Mouse (Mus musculus): ENCODE measurements around the gene Spry1.
"Not testable (repeated sequence)": the region's sequence is repeated elsewhere in the genome, so short reads cannot be mapped to it uniquely, and the experiment has no call there.

The Spry1 gene

GRCm38 (mm10) chr3:37639690-37640089 is at the start of gene Spry1:
Gene Spry1 (plus strand): TSS chr3:37639947.
- no peak for DNase-seq (ENCODE audit: extremely low read depth, low read depth, low spot score)

GRCm38 (mm10) chr3:37595721-37596120 is 44.0 kb upstream of the Spry1 start:
- DNase-seq (ENCODE audit: extremely low read depth, low read depth, low spot score), result no peak

- no peak for DNase-seq (ENCODE audit: extremely low read depth, low read depth, low spot score)
Measured at GRCm38 (mm10) chr3:37596519-37596918, 43.2 kb upstream of the Spry1 start.

- DNase-seq (ENCODE audit: extremely low read depth, low read depth, low spot score), result no peak
Measured at GRCm38 (mm10) chr3:37597200-37597599, 42.5 kb upstream of the Spry1 start.

- DNase-seq (ENCODE audit: extremely low read depth, low read depth, low spot score), result not testable (repeated sequence)
Measured at GRCm38 (mm10) chr3:37599641-37600040, 40.1 kb upstream of the Spry1 start.

- DNase-seq (ENCODE audit: extremely low read depth, low read depth, low spot score), result no peak
Measured at GRCm38 (mm10) chr3:37602356-37602755, 37.4 kb upstream of the Spry1 start.

GRCm38 (mm10) chr3:37602890-37603289 is 36.9 kb upstream of the Spry1 start:
- DNase-seq (ENCODE audit: extremely low read depth, low read depth, low spot score), result no peak

GRCm38 (mm10) chr3:37603541-37603940 is 36.2 kb upstream of the Spry1 start:
- DNase-seq (ENCODE audit: extremely low read depth, low read depth, low spot score), result no peak

GRCm38 (mm10) chr3:37604976-37605875 is 34.5 kb upstream of the Spry1 start:
- no peak for DNase-seq (ENCODE audit: extremely low read depth, low read depth, low spot score)

GRCm38 (mm10) chr3:37605876-37606238 is 33.9 kb upstream of the Spry1 start:
- no peak for DNase-seq (ENCODE audit: extremely low read depth, low read depth, low spot score)

GRCm38 (mm10) chr3:37608926-37609325 is 30.8 kb upstream of the Spry1 start:
- DNase-seq (ENCODE audit: extremely low read depth, low read depth, low spot score), result no peak

- no peak for DNase-seq (ENCODE audit: extremely low read depth, low read depth, low spot score)
Measured at GRCm38 (mm10) chr3:37610670-37611069, 29.1 kb upstream of the Spry1 start.

- DNase-seq (ENCODE audit: extremely low read depth, low read depth, low spot score), result no peak
Measured at GRCm38 (mm10) chr3:37613722-37614121, 26.0 kb upstream of the Spry1 start.

GRCm38 (mm10) chr3:37614878-37615650 is 24.7 kb upstream of the Spry1 start:
- no peak for DNase-seq (ENCODE audit: extremely low read depth, low read depth, low spot score)

GRCm38 (mm10) chr3:37616586-37617547 is 22.9 kb upstream of the Spry1 start:
- no peak for DNase-seq (ENCODE audit: extremely low read depth, low read depth, low spot score)

GRCm38 (mm10) chr3:37632246-37632645 is 7.5 kb upstream of the Spry1 start:
- no peak for DNase-seq (ENCODE audit: extremely low read depth, low read depth, low spot score)

- no peak for DNase-seq (ENCODE audit: extremely low read depth, low read depth, low spot score)
Measured at GRCm38 (mm10) chr3:37632751-37633150, 7.0 kb upstream of the Spry1 start.

- no peak for DNase-seq (ENCODE audit: extremely low read depth, low read depth, low spot score)
Measured at GRCm38 (mm10) chr3:37634648-37635047, 5.1 kb upstream of the Spry1 start.

- no peak for DNase-seq (ENCODE audit: extremely low read depth, low read depth, low spot score)
Measured at GRCm38 (mm10) chr3:37636921-37637320, 2.8 kb upstream of the Spry1 start.

GRCm38 (mm10) chr3:37640162-37640721 is 495 bp downstream of the Spry1 start:
- no peak for DNase-seq (ENCODE audit: extremely low read depth, low read depth, low spot score)

GRCm38 (mm10) chr3:37640810-37641209 is 1.1 kb downstream of the Spry1 start:
- no peak for DNase-seq (ENCODE audit: extremely low read depth, low read depth, low spot score)
